Mouse (Mus musculus) T-cell, adult 2 months (primary cell): ENCODE measurements around the gene Mgat1.
A peak's percentile ranks its signal among the peaks of the same experiment; 100 is the strongest.
"Not testable (repeated sequence)": the region's sequence is repeated elsewhere in the genome, so short reads cannot be mapped to it uniquely, and the experiment has no call there.

ENCODE experiments used
- DNase-seq: peaks from one replicate; pipeline ENCODE4 v3.0.0; 2022; ENCODE audit warnings: low spot score

Gene Mgat1

DNA sequence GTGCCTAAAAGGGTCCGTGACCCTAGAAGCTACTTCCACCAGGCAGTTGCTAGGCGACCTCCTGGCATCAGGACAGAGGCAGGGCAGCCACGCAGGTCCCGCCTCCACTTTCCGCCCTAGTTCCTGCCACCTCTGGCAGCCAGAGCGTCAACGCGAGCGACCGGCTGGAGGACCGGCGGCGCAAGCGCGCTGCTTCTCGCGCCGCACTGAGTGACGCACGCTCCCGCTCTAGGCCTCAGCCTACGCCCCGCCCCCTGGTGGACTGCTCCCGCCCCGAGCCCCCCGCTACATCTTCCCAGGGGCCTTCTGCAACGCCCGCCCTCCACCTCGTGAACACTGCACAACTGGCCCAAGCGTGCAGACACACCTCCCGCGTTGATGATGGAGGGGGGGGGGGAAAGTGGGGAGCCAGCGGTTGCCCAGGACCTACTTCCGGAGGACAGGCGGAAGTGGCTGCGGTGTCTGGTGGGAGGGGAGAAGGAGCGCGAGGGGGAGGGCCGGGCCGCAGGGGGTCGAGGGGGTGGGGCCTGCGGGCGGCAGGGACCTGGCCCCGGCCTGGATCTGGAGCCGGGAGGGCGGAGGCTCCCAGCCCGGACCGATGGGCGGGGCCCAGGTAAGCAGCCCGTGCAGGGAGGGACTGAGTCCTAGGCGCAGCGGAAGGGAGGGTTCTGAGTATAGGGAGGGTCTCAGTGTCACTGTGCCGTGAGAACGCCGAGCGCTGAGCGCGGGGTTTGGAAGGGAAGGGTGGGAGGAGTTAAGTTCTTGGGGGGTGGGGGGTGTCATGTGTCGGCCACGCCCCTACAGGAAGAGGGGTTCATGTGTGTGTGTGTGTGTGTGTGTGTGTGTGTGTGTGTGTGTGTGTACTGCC, at the start of gene Mgat1:
Mgat1 (plus strand) TSS at position 465 of the 868 bp plus-strand sequence.
- peak; percentile 96 for DNase-seq

DNA sequence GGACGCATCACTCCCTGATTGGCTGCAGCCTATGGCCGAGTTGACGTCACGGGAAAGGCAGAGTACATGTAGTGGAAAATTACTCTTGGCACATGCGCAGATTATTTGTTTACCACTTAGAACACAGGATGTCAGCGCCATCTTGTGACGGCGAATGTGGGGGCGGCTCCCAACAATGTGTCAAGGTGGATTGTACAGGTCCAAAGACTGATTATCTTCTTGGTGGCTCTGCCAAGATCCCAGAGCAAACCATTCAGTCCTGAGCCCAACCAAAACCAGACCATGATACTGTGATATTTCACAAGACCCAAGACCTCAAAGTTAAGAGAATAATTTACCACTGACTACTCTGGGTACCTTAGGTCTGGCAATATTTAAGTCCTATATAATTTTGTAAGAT, 49.2 kb upstream of the Mgat1 start:
- DNase-seq, result not testable (repeated sequence)

DNA sequence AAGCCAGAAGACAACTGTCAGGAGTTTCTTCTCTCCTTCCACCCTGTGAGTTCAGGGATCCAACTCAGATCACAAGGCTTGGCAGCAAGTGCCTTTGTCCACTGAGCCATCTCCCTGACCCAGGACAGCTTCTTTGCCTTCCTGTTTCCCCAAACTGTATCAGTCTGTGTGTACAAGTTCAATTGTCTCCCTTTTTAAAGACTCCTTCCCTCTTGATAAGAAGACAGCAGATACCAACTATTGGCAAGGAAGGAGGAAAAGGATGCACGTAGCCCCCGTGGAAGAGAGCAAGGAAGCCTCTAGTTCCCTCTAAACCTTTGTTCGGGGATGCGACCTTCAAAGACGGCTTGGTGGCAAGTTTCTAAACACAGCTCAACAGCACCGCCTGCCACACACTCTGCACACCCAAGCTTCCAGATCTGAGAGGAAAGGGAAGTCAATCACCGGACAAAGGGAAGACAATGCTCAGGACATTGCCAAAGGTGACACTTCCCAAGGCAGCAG, 48.1 kb upstream of the Mgat1 start:
- DNase-seq, result peak; percentile 18

DNA sequence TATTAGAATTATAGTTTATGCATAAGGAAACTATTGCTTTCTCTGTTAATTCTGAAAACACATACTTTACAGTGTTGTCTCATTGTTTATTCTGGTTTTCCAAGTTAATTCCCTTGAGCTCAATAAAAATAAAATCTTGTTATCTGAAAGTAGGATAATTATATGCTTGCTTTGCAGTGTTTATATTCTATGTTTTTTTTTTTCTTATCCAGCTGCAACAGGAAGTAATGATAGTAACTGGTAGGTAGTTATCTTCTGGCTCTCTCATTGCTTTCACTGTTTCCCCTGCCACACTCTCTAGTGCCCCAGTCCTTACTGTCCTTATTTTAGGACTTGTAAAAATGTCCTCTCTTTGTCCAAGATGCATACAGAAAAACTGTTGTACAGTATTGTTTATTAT, 43.3 kb upstream of the Mgat1 start:
- DNase-seq, result no peak

DNA sequence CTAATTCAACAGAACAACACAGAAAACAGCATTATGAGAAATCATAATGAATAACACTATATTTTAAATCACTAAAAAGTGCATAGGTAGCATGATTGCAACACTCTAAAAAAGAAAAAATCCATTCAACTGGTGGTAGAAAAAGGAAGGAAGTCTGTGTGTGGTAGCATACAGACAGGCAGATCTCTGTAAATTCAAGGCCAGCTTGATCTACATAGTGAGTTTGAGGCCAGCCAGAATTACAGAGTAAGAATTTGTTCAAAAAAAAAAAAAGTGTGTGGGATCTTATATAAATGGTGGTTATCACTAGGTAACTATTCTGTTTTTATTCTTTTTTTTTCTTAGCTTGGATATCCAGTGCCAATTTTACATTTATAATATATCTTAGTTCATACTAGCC, 42.8 kb upstream of the Mgat1 start:
- DNase-seq, result no peak

DNA sequence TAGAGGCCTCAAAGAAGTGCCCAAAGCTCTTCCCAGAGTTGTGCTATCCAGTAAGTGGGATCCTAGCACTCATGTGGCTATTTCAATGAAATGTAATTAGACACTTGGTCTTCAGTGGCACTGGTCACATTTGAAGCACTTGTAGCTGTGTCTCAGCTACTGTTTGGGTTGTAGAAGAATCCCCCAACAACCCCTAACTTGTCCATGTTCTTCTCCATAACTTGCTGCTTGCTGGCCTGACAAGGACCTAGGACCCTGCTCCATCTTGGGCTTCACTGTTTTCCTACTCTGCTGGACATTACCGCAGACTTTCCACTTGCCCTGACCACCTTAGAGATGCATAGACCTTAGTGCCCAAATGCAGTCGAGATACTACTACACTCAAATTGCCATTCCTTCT, 41.9 kb upstream of the Mgat1 start:
- no peak for DNase-seq

DNA sequence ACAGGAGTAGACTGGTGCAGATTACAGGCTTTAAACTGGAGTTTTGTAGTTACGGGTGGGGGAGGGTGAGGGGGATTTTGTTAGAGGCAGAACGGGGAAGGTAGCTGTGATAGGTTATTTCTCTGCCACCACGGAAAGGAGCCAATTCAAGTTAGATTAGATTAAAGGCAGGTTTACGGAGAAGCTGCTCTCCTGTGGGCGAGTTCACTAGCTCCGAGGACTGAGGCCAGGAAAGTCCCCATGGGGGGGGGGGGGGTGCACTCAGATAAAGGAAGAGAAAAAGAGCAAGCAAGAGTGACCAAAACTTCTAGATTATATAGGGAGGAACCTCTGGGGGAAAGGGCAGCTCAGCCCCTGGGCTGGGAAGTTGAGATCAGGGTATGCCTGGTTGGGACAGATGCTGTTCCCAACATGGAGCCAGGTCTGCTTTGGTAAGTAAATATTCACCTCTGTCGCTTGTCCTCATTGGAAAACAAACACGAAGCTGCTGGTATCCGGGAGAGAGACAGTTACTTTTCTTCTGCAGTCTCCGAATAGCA, 41.4 kb upstream of the Mgat1 start:
- peak; percentile 26 for DNase-seq

DNA sequence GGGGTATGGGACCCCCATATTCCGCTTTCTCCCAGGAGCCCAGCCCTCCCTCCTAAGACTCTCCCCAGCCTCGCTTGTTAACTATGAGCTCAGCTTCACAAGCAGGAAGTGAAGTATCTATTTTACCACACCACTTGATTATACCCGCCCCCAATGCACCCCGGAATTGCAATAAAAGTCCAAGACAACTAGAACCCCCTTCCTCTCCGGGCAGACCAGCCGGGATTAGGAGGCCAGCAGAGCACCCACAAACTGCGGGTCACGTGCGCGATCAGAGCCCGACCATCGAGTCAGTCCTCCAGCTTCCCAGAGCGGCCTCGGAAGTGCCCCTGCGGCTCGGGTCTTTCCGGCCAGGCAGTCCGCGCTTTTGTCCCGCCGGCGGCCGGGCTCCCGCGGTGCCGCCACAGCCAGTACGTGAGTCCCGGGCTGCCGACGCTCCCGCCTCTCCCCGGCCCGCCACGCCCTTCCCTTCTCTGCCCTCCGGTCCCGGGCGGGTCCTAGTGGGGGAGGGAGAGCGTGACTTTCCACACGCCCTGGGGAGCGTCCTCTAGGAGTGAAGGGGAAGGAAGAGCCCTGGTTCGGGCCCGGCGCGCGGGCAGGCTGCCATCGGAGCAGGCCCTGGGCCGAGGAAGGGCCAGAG, 40.7 kb upstream of the Mgat1 start, which contains the start of gene Zfp62:
Zfp62 (plus strand) TSS at position 164 of the 640 bp plus-strand sequence.
- peak; percentile 90 for DNase-seq

DNA sequence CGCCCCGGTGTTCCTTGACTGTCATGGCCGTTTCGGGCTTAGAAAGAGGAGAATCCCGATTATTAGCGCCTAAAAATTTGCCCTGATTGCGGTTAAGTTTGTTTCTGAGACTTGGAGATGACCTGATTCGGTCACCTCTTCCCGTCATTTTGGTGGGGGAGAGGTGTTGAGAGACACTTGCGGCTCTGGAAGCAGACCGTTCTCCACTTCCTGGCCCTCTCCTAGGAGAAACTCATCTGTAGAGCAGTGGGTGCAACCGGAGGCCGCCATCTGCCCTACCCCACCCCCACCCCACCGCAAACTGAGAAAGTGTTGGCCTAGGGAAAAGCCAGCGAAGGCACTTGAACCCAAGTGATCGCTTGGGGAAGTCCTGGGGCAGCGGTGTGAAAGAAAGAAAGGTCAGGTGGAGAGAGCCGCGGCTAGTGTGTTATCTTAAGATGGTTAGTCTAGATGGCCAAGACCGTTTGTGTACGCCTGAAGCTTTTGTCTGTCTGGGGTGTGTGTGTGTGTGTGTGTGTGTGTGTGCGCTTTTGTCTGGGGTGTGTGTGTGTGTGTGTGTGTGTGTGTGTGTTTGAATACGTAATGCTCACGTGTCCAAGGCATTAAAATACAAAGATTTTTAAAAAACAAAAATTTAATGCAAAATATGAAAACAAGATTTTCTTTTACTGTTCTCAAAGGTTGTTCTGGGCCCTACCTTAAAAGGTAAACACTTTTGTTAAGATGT, 40.1 kb upstream of the Mgat1 start:
- DNase-seq, result peak; percentile 44

DNA sequence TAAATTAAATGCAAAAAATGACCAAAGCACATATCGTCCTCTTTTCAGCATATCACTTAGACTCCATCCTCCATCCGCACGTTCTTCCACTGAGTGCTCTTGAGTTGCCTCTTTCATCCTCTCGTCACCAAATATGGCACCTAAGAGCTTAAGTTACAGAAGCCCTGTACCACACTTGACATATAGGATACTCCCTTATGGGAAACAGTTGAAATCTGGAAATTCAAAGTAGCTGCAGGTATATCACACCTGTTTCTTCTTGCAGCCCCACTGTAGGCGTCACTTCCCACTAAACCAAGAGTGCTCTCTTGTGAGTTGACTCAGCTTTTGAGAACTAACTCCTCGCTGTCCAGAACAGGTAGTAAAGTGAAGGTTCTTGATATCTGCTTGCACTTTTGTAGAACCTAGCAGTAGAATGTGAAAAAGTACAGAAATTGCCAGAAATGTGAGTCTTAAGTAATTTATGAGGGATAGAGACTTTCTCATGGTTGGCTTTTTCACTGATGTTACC, 38.9 kb upstream of the Mgat1 start:
- no peak for DNase-seq

DNA sequence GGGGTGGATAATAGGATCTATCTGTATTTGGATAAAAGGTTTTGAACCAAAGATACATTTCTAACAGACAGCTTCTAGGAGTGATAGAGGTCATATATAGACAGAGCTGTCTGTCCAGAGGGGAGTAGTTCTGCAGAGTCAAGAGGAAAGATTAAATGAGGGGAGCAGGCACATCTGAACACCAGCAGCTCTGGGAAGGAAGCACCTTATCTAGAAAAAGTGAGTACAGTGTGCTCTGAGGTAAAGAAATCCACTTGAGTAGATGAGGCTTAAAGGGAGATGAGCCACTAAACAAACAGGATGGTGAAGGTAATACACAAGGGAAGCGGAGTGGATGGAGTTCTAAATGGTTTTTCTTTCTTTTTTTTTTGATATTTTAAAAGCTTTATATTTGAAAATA, 36.5 kb upstream of the Mgat1 start:
- DNase-seq, result no peak

DNA sequence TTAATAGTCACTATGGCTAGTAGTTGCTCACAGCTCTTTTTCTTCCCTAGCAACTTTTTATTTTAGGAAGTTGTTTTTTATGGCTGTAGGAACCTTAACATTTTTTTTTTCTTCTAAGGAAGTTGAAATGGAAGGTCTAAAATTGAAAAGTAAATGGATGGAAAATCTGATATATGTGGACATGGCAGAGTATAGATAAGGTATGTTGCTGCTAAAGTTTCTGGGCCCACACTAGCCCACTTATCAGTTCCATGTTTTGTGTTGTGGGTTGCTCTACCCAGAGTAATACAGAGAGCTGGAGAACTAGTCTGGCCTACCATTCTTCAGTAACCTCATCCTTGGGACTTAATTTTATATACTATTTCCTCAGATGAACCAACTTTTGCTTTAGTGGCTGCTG, 31.4 kb upstream of the Mgat1 start:
- DNase-seq, result no peak

DNA sequence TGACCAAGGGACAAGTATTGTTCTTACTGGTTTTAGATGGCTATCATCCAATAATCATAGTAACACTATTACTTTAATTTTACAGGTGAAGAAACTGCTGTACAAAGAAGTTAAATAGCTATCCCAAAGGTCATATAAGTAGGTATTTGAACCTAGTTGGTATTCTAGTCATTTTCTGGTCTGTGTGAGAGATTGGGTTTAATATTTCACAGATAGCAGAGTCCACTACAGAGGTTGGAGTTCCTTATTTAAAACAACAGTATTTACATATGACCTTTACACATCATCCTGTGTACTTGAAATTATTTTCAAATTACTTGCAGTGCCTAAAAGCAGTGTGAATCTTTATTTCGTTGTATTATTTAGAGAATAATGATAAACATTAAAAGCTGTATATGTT, 30.5 kb upstream of the Mgat1 start:
- DNase-seq, result no peak

DNA sequence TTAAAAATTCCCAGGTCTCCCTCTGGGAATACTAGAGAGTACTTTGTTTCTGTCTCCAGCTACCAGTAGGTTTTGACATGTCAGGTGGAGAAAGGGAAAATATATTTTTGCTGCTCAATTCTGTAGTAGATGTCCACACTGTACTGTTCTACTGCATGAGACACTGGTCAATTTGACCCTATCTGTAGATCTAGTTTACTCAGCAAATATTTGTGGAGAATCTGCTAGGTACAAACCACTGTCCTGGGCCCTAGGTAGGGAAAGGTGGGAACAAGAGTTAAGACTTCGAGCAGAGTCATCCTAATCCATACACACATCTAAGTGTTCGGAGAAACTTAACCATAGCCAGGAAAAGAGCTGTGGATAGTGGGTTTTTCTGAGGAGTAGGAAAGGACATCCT, 24.7 kb upstream of the Mgat1 start:
- DNase-seq, result no peak

DNA sequence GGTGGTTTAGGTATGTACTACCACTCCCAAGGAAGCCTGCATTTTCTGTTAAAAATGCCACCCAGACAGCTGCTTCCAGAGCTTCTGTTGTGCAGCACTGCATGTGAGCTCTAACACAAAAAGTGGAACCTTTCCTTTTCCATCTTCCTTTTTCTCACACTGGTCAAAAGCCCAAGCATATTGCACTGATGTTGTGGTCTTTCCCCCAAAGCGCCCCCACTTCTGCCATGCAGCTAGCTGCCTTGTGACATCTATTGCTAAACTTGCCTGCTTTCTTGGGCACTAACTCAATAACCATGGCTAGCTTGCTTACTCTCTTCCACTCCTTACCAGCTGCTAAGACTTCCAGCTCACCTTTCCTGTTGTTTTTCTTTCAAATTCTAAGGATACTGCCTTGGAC, 19.5 kb upstream of the Mgat1 start:
- no peak for DNase-seq

DNA sequence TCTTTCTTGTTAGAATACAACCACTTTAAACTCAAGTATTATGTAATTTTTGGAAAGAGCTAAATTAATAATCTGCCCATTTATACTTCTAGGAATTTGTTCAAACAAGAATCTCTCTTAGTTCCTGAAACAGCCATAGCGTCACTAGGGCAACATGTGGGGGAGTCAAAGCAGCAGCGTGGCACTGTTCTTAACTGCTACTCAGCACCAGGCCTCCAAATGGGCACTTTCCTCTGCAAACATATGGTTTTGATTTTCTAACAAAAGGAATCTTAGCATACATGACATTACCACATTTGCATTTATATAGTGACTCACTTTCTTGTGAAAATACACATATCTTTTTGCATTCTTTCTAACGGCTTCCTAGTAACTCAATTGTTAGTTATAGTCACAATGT, 11.2 kb upstream of the Mgat1 start:
- no peak for DNase-seq

DNA sequence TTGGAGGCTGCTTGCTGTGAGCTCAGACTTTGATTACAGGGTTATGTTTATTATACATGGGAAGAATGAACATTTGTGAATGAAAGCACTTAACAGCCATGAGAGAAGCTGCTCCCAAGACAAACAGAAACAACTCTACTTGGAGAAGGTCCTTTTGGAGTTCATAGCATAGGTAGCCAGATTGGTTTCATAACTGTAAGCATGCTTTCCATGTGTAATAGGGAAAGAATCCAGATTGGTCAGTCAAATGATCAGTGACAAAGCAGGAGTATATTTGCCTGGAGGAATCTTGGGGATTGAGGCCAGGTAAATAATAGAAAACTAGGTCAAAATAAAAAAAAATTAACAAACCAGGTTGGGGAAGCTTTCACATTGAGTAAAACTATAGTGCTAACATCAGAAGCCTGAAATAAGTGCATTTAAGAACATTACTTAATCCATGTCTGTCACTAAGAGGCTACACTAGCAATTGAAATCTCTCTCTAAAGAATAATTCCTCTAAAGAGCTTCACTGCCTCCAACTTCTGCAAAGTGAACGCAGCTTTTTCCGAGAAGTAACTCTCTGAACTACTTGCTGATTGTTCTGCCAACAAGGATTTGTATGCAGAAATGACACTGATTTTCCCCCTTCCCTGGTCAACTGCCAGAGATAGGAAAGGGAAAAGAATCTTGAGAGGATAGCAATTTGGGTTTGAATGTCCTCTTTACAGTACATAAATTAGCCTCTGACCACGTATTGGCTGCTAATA, 8.4 kb upstream of the Mgat1 start:
- DNase-seq, result no peak

DNA sequence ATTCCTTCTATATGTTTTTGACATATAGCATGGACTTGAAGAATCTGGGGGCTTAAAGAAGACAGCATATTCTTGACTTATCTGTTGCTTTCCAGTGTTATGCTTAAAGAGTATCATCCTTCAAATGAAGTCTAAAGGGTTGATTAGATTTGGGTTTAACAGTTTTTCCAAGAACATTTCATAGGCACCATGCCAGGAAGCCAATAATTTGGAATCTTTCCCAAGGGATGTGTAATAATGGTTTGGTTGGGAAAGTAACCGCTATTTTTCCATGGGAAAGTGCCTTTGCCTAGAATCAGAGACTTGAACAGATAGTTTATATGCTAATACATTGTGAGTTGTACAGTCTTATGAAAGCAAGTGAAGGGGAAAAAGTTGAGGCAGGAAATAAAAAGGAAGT, 7.1 kb upstream of the Mgat1 start:
- no peak for DNase-seq

DNA sequence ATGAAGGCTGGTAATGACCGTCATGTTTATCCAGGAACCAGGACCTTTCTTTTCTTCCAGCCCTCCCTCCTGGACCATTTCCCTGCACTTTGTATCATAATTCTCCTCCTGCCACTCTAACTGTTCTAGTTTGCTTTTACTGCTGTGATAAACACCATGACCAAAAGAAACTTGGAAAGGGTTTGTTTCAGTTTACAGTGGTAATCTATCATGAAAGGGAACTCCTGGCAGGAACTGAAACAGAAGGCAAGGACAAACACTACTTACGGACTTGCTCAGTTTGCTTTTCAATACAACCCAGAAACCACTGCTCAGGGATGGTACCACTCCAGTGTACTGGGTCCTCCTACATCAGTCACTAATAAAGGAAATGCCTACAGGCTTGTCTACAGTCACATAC, 6.5 kb upstream of the Mgat1 start:
- no peak for DNase-seq

DNA sequence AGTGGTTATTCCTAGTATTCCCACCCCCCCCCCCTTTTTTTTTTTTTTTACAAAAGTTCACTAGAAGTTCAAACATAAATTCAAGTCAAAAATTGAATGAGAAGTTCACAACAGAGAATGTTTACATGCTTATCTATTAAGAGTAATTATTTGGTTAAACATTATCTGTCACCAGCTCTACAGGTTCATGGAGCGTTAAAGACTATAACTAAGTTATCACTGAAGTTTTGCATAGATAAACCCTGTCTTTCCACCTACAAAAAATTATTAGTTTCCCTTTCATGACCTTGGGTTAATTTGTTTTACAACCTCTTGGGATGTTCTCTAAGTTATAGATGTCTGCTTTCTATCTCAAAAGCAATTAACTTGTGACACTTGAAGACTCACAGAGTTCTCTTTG, 3.7 kb upstream of the Mgat1 start:
- no peak for DNase-seq

DNA sequence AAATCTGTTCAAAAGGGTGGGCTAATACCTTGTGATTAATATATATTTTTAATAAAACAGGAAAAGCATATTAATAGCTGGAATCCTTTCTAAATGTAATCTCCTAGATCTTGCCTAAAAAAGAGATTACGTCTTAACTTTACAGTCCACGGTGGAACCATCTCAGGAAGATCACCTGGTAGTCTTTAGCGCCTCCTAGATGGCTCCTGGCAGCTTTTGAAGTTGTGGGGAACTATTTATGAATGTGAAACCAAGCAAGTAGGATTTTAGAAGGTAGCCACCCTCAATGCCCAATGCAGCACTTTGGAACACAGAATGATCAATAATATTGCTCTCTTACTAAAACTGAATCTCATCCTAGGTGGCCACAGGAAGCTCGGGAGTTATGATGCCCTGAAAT, 3.1 kb upstream of the Mgat1 start:
- DNase-seq, result no peak

DNA sequence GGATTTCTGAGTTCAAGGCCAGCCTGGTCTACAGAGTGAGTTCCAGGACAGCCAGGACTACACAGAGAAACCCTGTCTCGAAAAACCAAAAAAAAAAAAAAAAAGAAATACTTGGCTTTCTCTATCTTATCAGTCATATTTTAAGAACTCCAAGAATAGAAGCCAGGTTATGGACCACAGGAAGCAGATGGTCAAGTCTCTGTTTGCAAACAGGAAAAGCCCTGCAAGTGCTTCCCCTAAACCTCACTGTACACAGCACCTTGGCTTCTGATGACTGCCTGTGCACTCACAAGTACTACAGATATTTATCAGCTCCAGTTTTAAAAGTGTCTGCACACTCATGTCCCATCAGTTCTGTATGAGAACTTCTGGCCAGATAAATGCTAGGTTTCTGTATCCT, 2.5 kb upstream of the Mgat1 start:
- DNase-seq, result no peak
